In the genomic region with DNA sequence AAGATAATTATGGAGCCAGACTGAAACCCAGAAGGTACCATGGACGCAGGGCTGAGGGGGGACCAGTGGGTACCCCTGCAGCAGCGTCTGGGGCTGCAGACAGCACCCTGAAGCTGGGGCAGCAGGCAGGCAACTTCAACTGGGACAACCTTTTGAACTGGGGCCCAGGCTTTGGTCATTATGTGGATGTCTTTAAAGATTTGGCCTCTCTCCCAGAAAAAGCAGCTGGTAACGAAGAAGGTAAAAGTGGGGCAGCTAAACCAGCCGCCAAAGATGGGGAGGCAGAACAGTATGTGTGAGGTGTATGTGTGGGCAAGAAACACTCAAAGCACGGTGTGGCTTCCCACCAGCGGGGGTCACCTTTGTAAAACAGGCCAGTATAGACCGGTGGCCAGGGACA, we compare ENCODE assay signal across 11 mouse cellular contexts.
DNase-seq lines count a peak whose midpoint lies in the region; ATAC-seq lines count a peak whose summit lies in the region.
"Had no signal": no experiment of that assay in that cellular context is flagged by ENCODE, and none has a peak within 500 bp of the region (broad histone marks: within the 10 kb centered on the region; RNA-seq: fewer than 3 reads in every experiment).

No protein-coding gene starts in this region.

- no peak overlapping the region for H3K4me3 ChIP-seq in hindbrain, embryonic 14.5 days (replicated peaks; ENCODE audit: low read length)
- H3K4me3 ChIP-seq in hindbrain, embryonic 12.5 days, result no peak overlapping the region

- H3K9ac ChIP-seq in hindbrain, embryonic 14.5 days, result no peak overlapping the region
- no peak overlapping the region for H3K9ac ChIP-seq in hindbrain, embryonic 12.5 days

- no peaks in the 10 kb centered on the region for H3K4me1 ChIP-seq in hindbrain, embryonic 14.5 days (replicated peaks; ENCODE audit: control insufficient read depth, insufficient read depth, low read length)
- H3K4me1 ChIP-seq in hindbrain, embryonic 12.5 days, result no peaks in the 10 kb centered on the region

- H3K36me3 ChIP-seq in hindbrain, embryonic 14.5 days (replicated peaks; ENCODE audit: control insufficient read depth, insufficient read depth), result peaks cover 45% of the 10 kb centered on the region
- peaks cover 54% of the 10 kb centered on the region for H3K36me3 ChIP-seq in hindbrain, embryonic 12.5 days

- DNase-seq in hindbrain, embryonic 14.5 days (ENCODE audit: low spot score), result no peak
- DNase-seq in cerebellum, adult 9-11 months, result peak; percentile 2
- DNase-seq in frontal cortex, postnatal 36 days (ENCODE audit: low spot score in 2 of 2), result peak; percentile 32 to 60
- peak; percentile 17 for DNase-seq in left cerebral cortex, postnatal 4 days
- no peak for DNase-seq in c-Kit-positive CD71-positive TER-119-positive erythroid progenitor cells, embryonic 14.5 days (ENCODE audit: low spot score)
- DNase-seq: gastrocnemius, postnatal 14 days; kidney, postnatal 10 days had no signal

- intact Hi-C loops in left cerebral cortex, postnatal 4 days (cut with DNase I), result no loop called here

- H3K27me3 ChIP-seq in hindbrain, embryonic 14.5 days (ENCODE audit: control insufficient read depth, insufficient read depth, low read length), result no peaks in the 10 kb centered on the region
- no peaks in the 10 kb centered on the region for H3K27me3 ChIP-seq in hindbrain, embryonic 12.5 days

- no peak overlapping the region for H3K4me2 ChIP-seq in hindbrain, embryonic 14.5 days (replicated peaks)
- no peak overlapping the region for H3K4me2 ChIP-seq in hindbrain, embryonic 12.5 days (replicated peaks)

- no peak overlapping the region for H3K27ac ChIP-seq in hindbrain, embryonic 14.5 days
- H3K27ac ChIP-seq in hindbrain, embryonic 12.5 days, result no peak overlapping the region
- H3K27ac ChIP-seq: macrophage had no signal

- WGBS in hindbrain, embryonic 14.5 days, result 64% methylated on average over 7 of the region's 7 CpGs
- 84% methylated on average over 7 of the region's 7 CpGs for WGBS in hindbrain, embryonic 12.5 days

- no peaks in the 10 kb centered on the region for H3K9me3 ChIP-seq in hindbrain, embryonic 14.5 days (ENCODE audit: control insufficient read depth, low read length)
- no peaks in the 10 kb centered on the region for H3K9me3 ChIP-seq in hindbrain, embryonic 12.5 days (replicated peaks)

- ATAC-seq in hindbrain, embryonic 14.5 days (ENCODE audit: low FRiP score), result peak; percentile 38; the same call in 1 of the 2 replicates
- no peak for ATAC-seq in hindbrain, embryonic 12.5 days (ENCODE audit: low FRiP score)
- no peak for ATAC-seq in CD4-positive, CD25-positive, alpha-beta regulatory T cell, adult 4 months
- no peak for ATAC-seq in granulocyte monocyte progenitor cell, adult 5-6 weeks (replicated peaks; ENCODE audit: poor library complexity, severe bottlenecking)

Comparison
In these comparisons a context has a peak if more than half of its experiments do, and no peak if none do; other contexts are left out.
1. DNase-seq: peak in cerebellum, adult 9-11 months (single experiment), frontal cortex, postnatal 36 days (2 of 2) and left cerebral cortex, postnatal 4 days (single experiment); none in hindbrain, embryonic 14.5 days (single experiment) and c-Kit-positive CD71-positive TER-119-positive erythroid progenitor cells, embryonic 14.5 days (single experiment).